Mouse (Mus musculus) adrenal gland, postnatal 36 days (tissue): Measurements from ENCODE around the gene Rbp7. TPM values are rescaled to one million over a fixed set of nuclear protein-coding genes. Genes with fewer than 3 reads are reported as not detected.
"Not testable (repeated sequence)": the region's sequence is repeated elsewhere in the genome, so short reads cannot be mapped to it uniquely, and the experiment has no call there.

ENCODE experiments used
- DNase-seq, 2 experiments: peaks; one replicate each; pipeline ENCODE4 v3.0.0; 2021; ENCODE audit warnings: mixed read lengths in 1 of 2
- total RNA-seq, 2 experiments: library from RNA; stranded (reverse); gene quantifications; 2 replicates each; pipeline ENCODE4 v1.2.3; 2021

Gene Rbp7
- total RNA-seq, 2 experiments from 2014 or later = 16.5 to 67.6 TPM

- DNase-seq = peak; percentile 81 to 82
Observed at GRCm38 (mm10) chr4:149457831-149458430, 3.2 kb upstream of the Rbp7 start.

- not testable (repeated sequence) for DNase-seq
Observed at GRCm38 (mm10) chr4:149457163-149457562, 2.4 kb upstream of the Rbp7 start.

GRCm38 (mm10) chr4:149454263-149454662, 515 bp downstream of the Rbp7 start:
- peak; percentile 72 to 74 for DNase-seq

GRCm38 (mm10) chr4:149453656-149454055, 1.1 kb downstream of the Rbp7 start:
- peak; percentile 55 to 60 for DNase-seq

GRCm38 (mm10) chr4:149450636-149451035, 4.1 kb downstream of the Rbp7 start:
- no peak for DNase-seq

GRCm38 (mm10) chr4:149446309-149446708, 8.5 kb downstream of the Rbp7 start:
- no peak for DNase-seq

- peak; percentile 31 to 54 for DNase-seq
Observed at GRCm38 (mm10) chr4:149445868-149446267, 8.9 kb downstream of the Rbp7 start.

- DNase-seq = peak; percentile 93 to 94
Observed at GRCm38 (mm10) chr4:149444964-149445701, 9.6 kb downstream of the Rbp7 start.

- DNase-seq = no peak
Observed at GRCm38 (mm10) chr4:149444465-149444864, 10.3 kb downstream of the Rbp7 start.

- no peak for DNase-seq
Observed at GRCm38 (mm10) chr4:149442436-149442835, 12.3 kb downstream of the Rbp7 start.

- no peak for DNase-seq
Observed at GRCm38 (mm10) chr4:149440576-149440975, 14.2 kb downstream of the Rbp7 start.

- DNase-seq = not testable (repeated sequence)
Observed at GRCm38 (mm10) chr4:149431887-149432286, 22.9 kb downstream of the Rbp7 start.

- no peak for DNase-seq
Observed at GRCm38 (mm10) chr4:149429592-149429991, 25.2 kb downstream of the Rbp7 start.

GRCm38 (mm10) chr4:149426325-149427199, 28.2 kb downstream of the Rbp7 start, which contains the start of gene Ube4b:
Gene Ube4b, minus strand, starts transcription at chr4:149426749.
- peak; percentile 95 to 99 for DNase-seq

- DNase-seq = peak; percentile 33 to 61
Observed at GRCm38 (mm10) chr4:149425801-149426292, 28.9 kb downstream of the Rbp7 start.

- peak; percentile 17 to 41 for DNase-seq
Observed at GRCm38 (mm10) chr4:149424755-149425154, 30.0 kb downstream of the Rbp7 start.

- DNase-seq = no peak
Observed at GRCm38 (mm10) chr4:149417854-149418365, 36.9 kb downstream of the Rbp7 start.

GRCm38 (mm10) chr4:149416986-149417385, 37.8 kb downstream of the Rbp7 start:
- DNase-seq = no peak

GRCm38 (mm10) chr4:149416417-149416816, 38.4 kb downstream of the Rbp7 start:
- no peak for DNase-seq

GRCm38 (mm10) chr4:149415651-149416169, 39.1 kb downstream of the Rbp7 start:
- DNase-seq = no peak

- no peak for DNase-seq
Observed at GRCm38 (mm10) chr4:149414259-149414658, 40.5 kb downstream of the Rbp7 start.

GRCm38 (mm10) chr4:149409759-149410158, 45.0 kb downstream of the Rbp7 start:
- no peak for DNase-seq
